In the genomic region with DNA sequence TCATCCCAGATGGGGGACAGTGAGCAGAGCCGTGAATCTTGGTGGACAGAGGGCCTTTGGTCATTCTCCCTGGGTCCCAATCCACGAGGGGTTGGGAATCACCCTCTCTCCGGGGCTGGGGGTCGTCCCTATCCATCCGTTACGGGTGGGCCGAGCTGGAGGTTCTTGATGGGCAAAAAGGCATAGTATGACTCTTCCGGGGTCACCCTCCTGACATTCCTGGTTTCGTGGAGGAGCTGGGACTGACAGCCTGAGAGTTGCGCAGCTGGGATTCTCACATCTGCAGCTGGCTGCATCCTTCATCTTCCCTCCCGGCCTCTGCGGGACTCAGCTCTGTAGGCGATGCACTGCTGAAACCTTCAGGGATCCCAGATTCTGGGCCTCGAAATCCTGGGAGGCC, we compare ENCODE assay signal across 8 mouse cellular contexts. TPM values are rescaled to one million over a fixed set of nuclear protein-coding genes. Genes with fewer than 3 reads are reported as not detected.
DNase-seq lines count a peak whose midpoint lies in the region; ATAC-seq and TF ChIP-seq lines count a peak whose summit lies in the region.

No protein-coding gene starts in this region.

- peaks cover 6% of the 10 kb centered on the region for H3K36me3 ChIP-seq in heart, embryonic 11.5 days (ENCODE audit: control insufficient read depth, insufficient read depth, low read length)
- no peaks in the 10 kb centered on the region for H3K36me3 ChIP-seq in MEL (ENCODE audit: control insufficient read depth in 1 of 2, insufficient read depth in 2 of 2, low read length in 2 of 2)
- peaks cover 3% of the 10 kb centered on the region; the same call in 1 of the 2 replicates for H3K36me3 ChIP-seq in forebrain, embryonic 10.5 days (replicated peaks)
- no peaks in the 10 kb centered on the region for H3K36me3 ChIP-seq in kidney, adult 2 months (ENCODE audit: control insufficient read depth, insufficient read depth, low read length)
- H3K36me3 ChIP-seq in midbrain, embryonic 11.5 days (ENCODE audit: control insufficient read depth, insufficient read depth, low read length): no peaks in the 10 kb centered on the region; the same call in 1 of the 2 replicates

- H3K4me2 ChIP-seq in heart, embryonic 11.5 days: peak overlapping the region; percentile 90
- H3K4me2 ChIP-seq in midbrain, embryonic 11.5 days: peak overlapping the region; percentile 98

- peak overlapping the region; percentile 71 for H3K4me3 ChIP-seq in heart, embryonic 11.5 days (ENCODE audit: low read depth, low read length)
- peak overlapping the region; percentile 73 to 99 for H3K4me3 ChIP-seq in MEL (ENCODE audit: control insufficient read depth in 1 of 2, insufficient read depth in 1 of 2, low read depth in 2 of 2, low read length in 2 of 2)
- peak overlapping the region; percentile 84 for H3K4me3 ChIP-seq in forebrain, embryonic 10.5 days
- peak overlapping the region; percentile 71 for H3K4me3 ChIP-seq in kidney, adult 2 months (ENCODE audit: insufficient read depth, low read depth, low read length)
- peak overlapping the region; percentile 78 for H3K4me3 ChIP-seq in midbrain, embryonic 11.5 days (ENCODE audit: low read depth, low read length)

- no peak for TF ChIP-seq POLR2A in MEL (IDR thresholded peaks at IDR 0.05; ENCODE audit: control insufficient read depth in 1 of 2, insufficient read depth in 1 of 2, low read depth in 1 of 2, low read length in 2 of 2, poor library complexity in 1 of 2)
- no peak for TF ChIP-seq POLR2A in kidney, adult 2 months (IDR thresholded peaks at IDR 0.05; ENCODE audit: low read depth, low read length)

- no peaks in the 10 kb centered on the region for H3K27me3 ChIP-seq in heart, embryonic 11.5 days (ENCODE audit: control insufficient read depth, insufficient read depth, low read length)
- H3K27me3 ChIP-seq in MEL (ENCODE audit: control insufficient read depth in 1 of 2, insufficient read depth in 2 of 2, low read length in 2 of 2): peaks cover 6 to 25% of the 10 kb centered on the region in 2 experiments
- peaks cover 36% of the 10 kb centered on the region for H3K27me3 ChIP-seq in forebrain, embryonic 10.5 days (ENCODE audit: poor library complexity, severe bottlenecking)
- no peaks in the 10 kb centered on the region for H3K27me3 ChIP-seq in kidney, adult 2 months (replicated peaks; ENCODE audit: control insufficient read depth, insufficient read depth, low read length)
- H3K27me3 ChIP-seq in midbrain, embryonic 11.5 days (ENCODE audit: control insufficient read depth, insufficient read depth, low read length): peaks cover 9% of the 10 kb centered on the region

- TF ChIP-seq EP300 in MEL (IDR thresholded peaks at IDR 0.05; ENCODE audit: low read depth in 1 of 2, low read length in 2 of 2): no peak

- H3K79me2 ChIP-seq in MEL (ENCODE audit: control insufficient read depth, insufficient read depth, low read length, poor library complexity): no peaks in the 10 kb centered on the region

- peak overlapping the region; percentile 80 for H3K9ac ChIP-seq in heart, embryonic 11.5 days (ENCODE audit: low read depth, low read length)
- H3K9ac ChIP-seq in MEL (ENCODE audit: control insufficient read depth, low read depth, low read length, poor library complexity, severe bottlenecking): peak overlapping the region; percentile 82
- H3K9ac ChIP-seq in midbrain, embryonic 11.5 days (ENCODE audit: low read length): peak overlapping the region; percentile 81

- peak overlapping the region; percentile 88; the same call in 1 of the 2 replicates for H3K27ac ChIP-seq in heart, embryonic 11.5 days (ENCODE audit: low read depth, low read length)
- H3K27ac ChIP-seq in MEL (ENCODE audit: control insufficient read depth, low read depth, low read length): no peak overlapping the region
- H3K27ac ChIP-seq in forebrain, embryonic 10.5 days: 0 out of 2 replicates have a peak overlapping the region, but pooled peaks have one; percentile 87
- H3K27ac ChIP-seq in kidney, adult 2 months (ENCODE audit: insufficient read depth, low read depth, low read length): no peak overlapping the region
- H3K27ac ChIP-seq in midbrain, embryonic 11.5 days (ENCODE audit: low read depth, low read length): no peak overlapping the region

- H3K9me3 ChIP-seq in heart, embryonic 11.5 days (replicated peaks; ENCODE audit: control insufficient read depth, low read length): peaks cover 7% of the 10 kb centered on the region
- no peaks in the 10 kb centered on the region for H3K9me3 ChIP-seq in MEL (replicated peaks; ENCODE audit: insufficient read depth, low read length)
- no peaks in the 10 kb centered on the region; the same call in 1 of the 2 replicates for H3K9me3 ChIP-seq in forebrain, embryonic 10.5 days
- H3K9me3 ChIP-seq in midbrain, embryonic 11.5 days (ENCODE audit: control insufficient read depth, low read length): 0 out of 2 replicates have a peak, but pooled peaks cover 4% of the 10 kb centered on the region

- no peak for DNase-seq in heart, adult 9 months (ENCODE audit: low spot score in 2 of 2)
- DNase-seq in MEL (ENCODE audit: low read depth, low spot score): no peak
- peak; percentile 26 for DNase-seq in forebrain, embryonic 10.5 days (ENCODE audit: extremely low spot score, low spot score)
- no peak for DNase-seq in kidney, adult 2 months
- peak; percentile 94 for DNase-seq in midbrain, embryonic 11.5 days (ENCODE audit: low spot score, missing footprints)
- peak; percentile 33 for DNase-seq in thymus, postnatal 4 days
- DNase-seq in gastrocnemius, adult 18-20 months (ENCODE audit: low spot score): no peak

- TF ChIP-seq CTCF in MEL (IDR thresholded peaks at IDR 0.05 in 2 of 3, conservative IDR thresholded peaks at IDR 0.05 in 1 of 3; ENCODE audit: control insufficient read depth in 1 of 3, insufficient read depth in 1 of 3, low read depth in 2 of 3, low read length in 3 of 3, poor library complexity in 1 of 3, severe bottlenecking in 1 of 3): no peak
- no peak for TF ChIP-seq CTCF in kidney, adult 2 months (conservative IDR thresholded peaks at IDR 0.05; ENCODE audit: insufficient read depth, insufficient read length, low read depth, low read length)

- TF ChIP-seq RAD21 in MEL (IDR thresholded peaks at IDR 0.05; ENCODE audit: low read depth, low read length): no peak

- ATAC-seq in heart, embryonic 11.5 days (replicated peaks; ENCODE audit: insufficient number of reproducible peaks, low FRiP score, low TSS enrichment): 0 out of 2 replicates have a peak, but pooled peaks have one; percentile 3
- ATAC-seq in midbrain, embryonic 11.5 days (ENCODE audit: low FRiP score): peak; percentile 1; the same call in 1 of the 2 replicates

- WGBS in heart, embryonic 11.5 days (ENCODE audit: insufficient replicate concordance): 2% methylated on average over 14 of the region's 14 CpGs
- WGBS in forebrain, embryonic 10.5 days: under 1% methylated on average over 14 of the region's 14 CpGs
- 8% methylated on average over 14 of the region's 14 CpGs for WGBS in kidney, adult 2 months
- under 1% methylated on average over 14 of the region's 14 CpGs for WGBS in midbrain, embryonic 11.5 days

- H3K4me1 ChIP-seq in heart, embryonic 11.5 days (ENCODE audit: control insufficient read depth, insufficient read depth, low read length): peaks cover 5% of the 10 kb centered on the region; the same call in 1 of the 2 replicates
- peaks cover 0 to 10% of the 10 kb centered on the region in 2 experiments; a peak in 3 of 4 replicates for H3K4me1 ChIP-seq in MEL (ENCODE audit: control insufficient read depth in 1 of 2, insufficient read depth in 2 of 2, low read length in 2 of 2)
- H3K4me1 ChIP-seq in forebrain, embryonic 10.5 days: peaks cover 23% of the 10 kb centered on the region
- peaks cover 4% of the 10 kb centered on the region; the same call in 1 of the 2 replicates for H3K4me1 ChIP-seq in kidney, adult 2 months (ENCODE audit: control insufficient read depth, insufficient read depth, low read length)
- peaks cover 10% of the 10 kb centered on the region for H3K4me1 ChIP-seq in midbrain, embryonic 11.5 days (ENCODE audit: control insufficient read depth, insufficient read depth, low read length)

TF ChIP-seq in MEL, 35 proteins besides CTCF, POLR2A, EP300 and RAD21 (continues in another document):
- TF ChIP-seq TCF12 (IDR thresholded peaks at IDR 0.05; ENCODE audit: low read depth, low read length): no peak
- no peak for TF ChIP-seq CHD1 (IDR thresholded peaks at IDR 0.05; ENCODE audit: low read depth, low read length)
- no peak for TF ChIP-seq MYB (IDR thresholded peaks at IDR 0.05; ENCODE audit: low read depth, low read length)
- no peak for TF ChIP-seq NRF1 (IDR thresholded peaks at IDR 0.05; ENCODE audit: insufficient read depth, low read depth, low read length, poor library complexity, severe bottlenecking)

RNA-seq across cellular contexts. Expression of a gene that starts 1.0 kb away (rescaled TPM):
- polyA plus RNA-seq in heart, embryonic 11.5 days (2014; fragmentation: Nextera tagmentation; extraction: Ambion mirVana): 42.2 and 50.2 TPM in 2 replicates
- 4.4 and 4.5 TPM in 2 replicates for total RNA-seq in MEL (2012; rRNA removed)
- 10 to 100 TPM in 1 of 2 experiments, not detected in 1; 19.8 TPM for polyA plus RNA-seq in MEL (2012; ENCODE audit: insufficient read depth in 1 of 2, insufficient read length in 2 of 2, low read depth in 1 of 2, low replicate concordance in 2 of 2, missing spikeins in 1 of 2)
- 13.7 and 16.3 TPM in 2 replicates for polyA plus RNA-seq in forebrain, embryonic 10.5 days (2016; fragmentation: Nextera tagmentation; extraction: Ambion mirVana)
- polyA plus RNA-seq in kidney, adult 2 months (2012; rRNA removed): 35.8 and 37.6 TPM in 2 replicates
- 23.1 and 23.4 TPM in 2 replicates for polyA plus RNA-seq in midbrain, embryonic 11.5 days (2014; fragmentation: Nextera tagmentation; extraction: Ambion mirVana)
- 10 to 100 TPM; 25.1 to 28.4 TPM for total RNA-seq in gastrocnemius, adult 18-20 months (2021)

RNA-seq across cellular contexts. Expression of a gene that starts 9.6 kb away (rescaled TPM):
- 23.7 and 25.4 TPM in 2 replicates for polyA plus RNA-seq in heart, embryonic 11.5 days (2014; fragmentation: Nextera tagmentation; extraction: Ambion mirVana)
- 19.5 and 23.4 TPM in 2 replicates for total RNA-seq in MEL (2012; rRNA removed)
- 10 to 100 TPM in 1 of 2 experiments, not detected in 1; 28.4 TPM for polyA plus RNA-seq in MEL (2012; ENCODE audit: insufficient read depth in 1 of 2, insufficient read length in 2 of 2, low read depth in 1 of 2, low replicate concordance in 2 of 2, missing spikeins in 1 of 2)
- polyA plus RNA-seq in forebrain, embryonic 10.5 days (2016; fragmentation: Nextera tagmentation; extraction: Ambion mirVana): 17.6 and 18.8 TPM in 2 replicates
- 12.2 and 15.5 TPM in 2 replicates for polyA plus RNA-seq in kidney, adult 2 months (2012; rRNA removed)
- 25.6 and 25.7 TPM in 2 replicates for polyA plus RNA-seq in midbrain, embryonic 11.5 days (2014; fragmentation: Nextera tagmentation; extraction: Ambion mirVana)
- 10 to 100 TPM; 33.2 to 34.5 TPM for total RNA-seq in gastrocnemius, adult 18-20 months (2021)

RNA-seq across cellular contexts. Expression of a gene that starts 33.5 kb away (rescaled TPM):
- polyA plus RNA-seq in heart, embryonic 11.5 days (2014; fragmentation: Nextera tagmentation; extraction: Ambion mirVana): 7.4 and 8.2 TPM in 2 replicates
- total RNA-seq in MEL (2012; rRNA removed): 3.9 and 6.0 TPM in 2 replicates
- polyA plus RNA-seq in MEL (2012; ENCODE audit: insufficient read depth in 1 of 2, insufficient read length in 2 of 2, low read depth in 1 of 2, low replicate concordance in 2 of 2, missing spikeins in 1 of 2): 10 to 100 TPM in 1 of 2 experiments, not detected in 1; 11.6 TPM
- polyA plus RNA-seq in forebrain, embryonic 10.5 days (2016; fragmentation: Nextera tagmentation; extraction: Ambion mirVana): 1.5 and 2.8 TPM in 2 replicates
- polyA plus RNA-seq in kidney, adult 2 months (2012; rRNA removed): 10.9 and 13.8 TPM in 2 replicates
- polyA plus RNA-seq in midbrain, embryonic 11.5 days (2014; fragmentation: Nextera tagmentation; extraction: Ambion mirVana): 2.9 and 5.0 TPM in 2 replicates
- under 1 TPM; 0.50 to 0.66 TPM for total RNA-seq in gastrocnemius, adult 18-20 months (2021)

Comparison
In these comparisons a context has a peak if more than half of its experiments do, and no peak if none do; other contexts are left out.
1. H3K27ac ChIP-seq: peak in heart, embryonic 11.5 days (single experiment) and forebrain, embryonic 10.5 days (single experiment); none in MEL (single experiment), kidney, adult 2 months (single experiment) and midbrain, embryonic 11.5 days (single experiment).
2. DNase-seq: peak in forebrain, embryonic 10.5 days (single experiment), midbrain, embryonic 11.5 days (single experiment) and thymus, postnatal 4 days (single experiment); none in heart, adult 9 months (0 of 2), MEL (single experiment), kidney, adult 2 months (single experiment) and gastrocnemius, adult 18-20 months (single experiment).
3. Peak in every context shown above with its lines, with median percentiles within 50 percentile points of each other: H3K4me3 ChIP-seq and H3K9ac ChIP-seq.